Mouse (Mus musculus): Measurements from ENCODE around the gene Pmel.

DNA sequence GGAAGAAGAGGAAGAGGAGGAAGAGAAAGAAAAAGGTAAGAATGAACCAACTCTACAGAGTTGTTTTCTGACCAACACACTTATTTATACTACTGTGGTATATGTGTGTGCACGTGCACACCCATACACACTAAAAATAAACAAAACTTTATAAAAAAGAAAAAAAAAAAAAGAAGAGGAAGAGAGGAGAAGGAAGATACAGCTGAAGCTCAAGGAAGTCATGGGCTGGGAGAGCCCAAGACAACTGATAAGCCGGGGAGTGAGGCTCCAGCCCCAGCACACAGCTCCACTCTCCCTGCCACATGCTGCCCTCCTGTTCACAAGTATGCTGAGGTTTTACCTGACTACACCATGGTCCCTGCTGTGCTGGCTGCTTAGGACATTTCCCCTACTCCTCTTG lies 36.3 kb downstream of the Pmel start:
- TF ChIP-seq POLR2A (IDR thresholded peaks at IDR 0.05; ENCODE audit: borderline replicate concordance, low read depth, low read length), result no peak
- no peak for TF ChIP-seq CTCF (IDR thresholded peaks at IDR 0.05; ENCODE audit: low read depth, low read length)
